Mouse (Mus musculus): ENCODE data around the gene Mrps21.
A peak's percentile ranks its signal among the peaks of the same experiment; 100 is the strongest.

- TF ChIP-seq MYOG (IDR thresholded peaks at IDR 0.05; ENCODE audit: control insufficient read depth, extremely low read depth, insufficient read length) (no peak), CTCF (IDR thresholded peaks at IDR 0.05; ENCODE audit: control insufficient read depth, insufficient read depth, insufficient read length) (peak; percentile 34), CEBPB (IDR thresholded peaks at IDR 0.05; ENCODE audit: low read depth) (no peak), MAX (IDR thresholded peaks at IDR 0.05) (no peak), FOSL1 (IDR thresholded peaks at IDR 0.05; ENCODE audit: insufficient read depth, low read length, poor library complexity, severe bottlenecking) (no peak), USF1 (IDR thresholded peaks at IDR 0.05; ENCODE audit: low read depth) (no peak), MYOD1 (IDR thresholded peaks at IDR 0.05; ENCODE audit: control insufficient read depth, insufficient read length, low read depth) (no peak)
Measured at GRCm38 (mm10) chr3:95905940-95906492, 34.7 kb upstream of the Mrps21 start.
